Mouse (Mus musculus): ENCODE data around the gene Nt5c1b.

DNA sequence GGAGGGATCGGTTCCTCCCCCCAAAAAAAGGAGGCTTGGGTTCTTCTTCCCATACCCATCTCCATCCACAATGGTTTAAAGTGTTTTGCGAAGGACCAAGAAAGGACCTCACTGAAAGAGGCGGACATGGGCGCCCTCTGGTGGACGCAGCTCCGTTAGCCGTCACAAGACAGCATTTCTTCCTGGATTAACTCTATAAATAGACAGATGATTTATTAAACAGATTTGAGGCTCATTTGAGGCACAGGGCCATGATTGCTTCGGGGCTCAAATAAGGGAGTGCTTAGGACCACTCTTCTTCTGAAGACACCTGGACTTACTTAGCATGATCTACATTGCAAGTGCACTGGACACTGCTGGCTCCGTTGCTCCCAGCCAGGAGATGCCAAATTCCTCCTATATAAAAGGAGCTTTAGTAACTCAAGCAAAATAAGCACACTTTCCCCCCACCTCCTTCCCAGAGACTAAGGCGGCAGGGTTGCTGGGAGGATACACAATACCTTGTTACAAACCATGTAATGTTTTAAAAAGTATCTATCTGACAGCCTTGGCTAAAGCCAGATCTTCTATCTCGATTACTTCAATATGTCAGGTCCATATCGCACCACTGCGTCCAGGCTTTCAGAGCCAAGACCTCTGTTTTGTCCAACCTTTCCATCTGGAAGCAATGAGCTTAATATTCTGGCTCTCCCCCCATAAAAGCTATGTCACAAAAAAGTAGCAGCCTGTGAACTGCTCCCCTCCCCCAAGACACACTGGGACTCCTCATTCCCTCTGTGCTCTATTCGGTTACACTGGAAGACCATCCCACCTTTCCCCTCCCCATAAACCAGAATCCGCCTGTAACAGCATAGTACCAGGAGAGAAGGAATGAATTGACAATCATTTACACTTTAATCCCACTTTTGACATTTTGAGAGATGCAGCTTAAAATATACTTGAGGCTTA, 68.6 kb downstream of the Nt5c1b start:
- TF ChIP-seq GATA1 (IDR thresholded peaks at IDR 0.05; ENCODE audit: low read length) (no peak), TAL1 (IDR thresholded peaks at IDR 0.05; ENCODE audit: low read length) (no peak)
